Mouse (Mus musculus) c-Kit-positive CD71-negative TER-119-negative erythroid progenitor cells, embryonic 14.5 days (primary cell): ENCODE measurements around the gene Ndufa13.
"Not testable (repeated sequence)": the region's sequence is repeated elsewhere in the genome, so short reads cannot be mapped to it uniquely, and the experiment has no call there.

Source experiments
- DNase-seq: peaks from one replicate; pipeline ENCODE4 v3.0.0-alpha.2; 2013; ENCODE audit warnings: low read depth

The Ndufa13 gene

GRCm38 (mm10) chr8:69902163-69903062 lies at the start of gene Ndufa13, which contains the start of the genes Tssk6 and Yjefn3:
Gene Ndufa13 (minus strand): TSS chr8:69902558.
Gene Tssk6 (plus strand): TSS chr8:69902184.
Gene Yjefn3 (minus strand): TSS chr8:69902712.
- DNase-seq = no peak

- no peak for DNase-seq
Observed at GRCm38 (mm10) chr8:69950300-69950699, 47.9 kb upstream of the Ndufa13 start.

- DNase-seq = not testable (repeated sequence)
Observed at GRCm38 (mm10) chr8:69942495-69942894, 40.1 kb upstream of the Ndufa13 start.

- no peak for DNase-seq
Observed at GRCm38 (mm10) chr8:69940386-69940785, 38.0 kb upstream of the Ndufa13 start.

GRCm38 (mm10) chr8:69939633-69940032 lies 37.3 kb upstream of the Ndufa13 start:
- DNase-seq = no peak

- no peak for DNase-seq
Observed at GRCm38 (mm10) chr8:69938245-69938982, 36.1 kb upstream of the Ndufa13 start.

- DNase-seq = no peak
Observed at GRCm38 (mm10) chr8:69937466-69937865, 35.1 kb upstream of the Ndufa13 start.

GRCm38 (mm10) chr8:69936050-69936794 lies 33.9 kb upstream of the Ndufa13 start:
- DNase-seq = no peak

GRCm38 (mm10) chr8:69935431-69935830 lies 33.1 kb upstream of the Ndufa13 start:
- DNase-seq = no peak

- no peak for DNase-seq
Observed at GRCm38 (mm10) chr8:69934582-69934981, 32.2 kb upstream of the Ndufa13 start.

GRCm38 (mm10) chr8:69933811-69934210 lies 31.5 kb upstream of the Ndufa13 start:
- DNase-seq = no peak

GRCm38 (mm10) chr8:69926901-69927300 lies 24.5 kb upstream of the Ndufa13 start:
- no peak for DNase-seq

- DNase-seq = no peak
Observed at GRCm38 (mm10) chr8:69923986-69924385, 21.6 kb upstream of the Ndufa13 start.

- no peak for DNase-seq
Observed at GRCm38 (mm10) chr8:69921141-69921540, 18.8 kb upstream of the Ndufa13 start.

- DNase-seq = peak; percentile 81
Observed at GRCm38 (mm10) chr8:69919876-69920662, 17.7 kb upstream of the Ndufa13 start.

GRCm38 (mm10) chr8:69919010-69919409 lies 16.7 kb upstream of the Ndufa13 start:
- peak; percentile 96 for DNase-seq

- no peak for DNase-seq
Observed at GRCm38 (mm10) chr8:69918506-69918905, 16.1 kb upstream of the Ndufa13 start.

- no peak for DNase-seq
Observed at GRCm38 (mm10) chr8:69915748-69916147, 13.4 kb upstream of the Ndufa13 start.

GRCm38 (mm10) chr8:69914526-69914925 lies 12.2 kb upstream of the Ndufa13 start:
- DNase-seq = no peak

GRCm38 (mm10) chr8:69912478-69913074 lies 10.2 kb upstream of the Ndufa13 start:
- no peak for DNase-seq

GRCm38 (mm10) chr8:69911917-69912316 lies 9.6 kb upstream of the Ndufa13 start:
- no peak for DNase-seq
